Mouse (Mus musculus): ENCODE measurements around the gene Nradd.

DNA sequence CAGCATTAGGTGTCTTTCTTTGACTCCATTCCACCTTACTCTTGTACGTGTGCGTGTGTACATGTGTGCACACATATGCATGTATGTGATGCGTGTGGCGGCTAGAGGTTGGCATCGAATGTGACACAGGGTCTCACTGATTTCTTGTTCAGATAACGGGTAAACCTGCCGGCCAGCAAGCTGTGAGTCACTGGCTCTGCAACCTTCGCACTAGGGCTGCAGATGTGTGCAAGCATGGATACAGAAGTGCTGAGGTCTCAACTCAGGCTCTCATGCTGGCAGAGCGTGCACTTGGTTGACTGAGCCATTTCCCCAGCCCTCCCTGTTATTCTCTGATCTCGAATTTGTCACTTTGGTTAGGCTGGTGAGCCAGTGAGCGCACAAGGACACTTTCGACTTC, 35.3 kb upstream of the Nradd start:
- TF ChIP-seq ZKSCAN1 (IDR thresholded peaks at IDR 0.05; ENCODE audit: low read depth, low read length) = no peak
- TF ChIP-seq CTCF (IDR thresholded peaks at IDR 0.05 in 2 of 3, conservative IDR thresholded peaks at IDR 0.05 in 1 of 3; ENCODE audit: control insufficient read depth in 1 of 3, insufficient read depth in 1 of 3, low read depth in 2 of 3, low read length in 3 of 3, poor library complexity in 1 of 3, severe bottlenecking in 1 of 3) = no peak
- TF ChIP-seq POLR2A (IDR thresholded peaks at IDR 0.05; ENCODE audit: control insufficient read depth in 1 of 2, insufficient read depth in 1 of 2, low read depth in 1 of 2, low read length in 2 of 2, poor library complexity in 1 of 2) = no peak
- TF ChIP-seq MYC (IDR thresholded peaks at IDR 0.05; ENCODE audit: low read depth, low read length) = no peak
- TF ChIP-seq CHD2 (IDR thresholded peaks at IDR 0.05; ENCODE audit: low read length) = no peak
- TF ChIP-seq TCF12 (IDR thresholded peaks at IDR 0.05; ENCODE audit: low read depth, low read length) = no peak
- TF ChIP-seq MEF2A (IDR thresholded peaks at IDR 0.05; ENCODE audit: extremely low read depth, insufficient replicate concordance, low read depth, low read length, poor library complexity, severe bottlenecking) = no peak
- no peak for TF ChIP-seq ZC3H11A (IDR thresholded peaks at IDR 0.05; ENCODE audit: low read depth, low read length)
- TF ChIP-seq UBTF (IDR thresholded peaks at IDR 0.05; ENCODE audit: borderline replicate concordance, insufficient read depth, low read depth, low read length) = no peak
- TF ChIP-seq RAD21 (IDR thresholded peaks at IDR 0.05; ENCODE audit: low read depth, low read length) = no peak
